Mouse (Mus musculus) ES-E14 (cell line): Measurements from ENCODE around the gene Gm42742. TPM values are rescaled to one million over a fixed set of nuclear protein-coding genes. Genes with fewer than 3 reads are reported as not detected.

Source experiments
- DNase-seq: peaks from one replicate; pipeline ENCODE4 v3.0.0-alpha.2; 2013; ENCODE audit warnings: low read depth, low spot score
- H3K27ac ChIP-seq: 2 replicates; pipeline ENCODE4 v1.5.1; 2012; ENCODE audit warnings: low read depth, mild to moderate bottlenecking, low read length, moderate library complexity, mixed read lengths; ENCODE audit not compliant: poor library complexity, insufficient read depth, severe bottlenecking
- H3K36me3 ChIP-seq: 2 replicates; pipeline ENCODE4 v1.6.1; 2012; ENCODE audit warnings: mild to moderate bottlenecking, low read length, moderate library complexity, mixed read lengths; ENCODE audit not compliant: control insufficient read depth, poor library complexity, insufficient read depth, severe bottlenecking
- H3K4me1 ChIP-seq, 2 experiments: fragments of 150-350 bp in 1 of 2; sonication (generic) in 1 of 2; 2 replicates each; pipeline ENCODE4 v1.6.1; 2012; ENCODE audit warnings: low read length in 2 of 2, mild to moderate bottlenecking in 1 of 2, mixed read lengths in 1 of 2; ENCODE audit not compliant: control insufficient read depth in 2 of 2, insufficient read depth in 2 of 2, poor library complexity in 1 of 2
- H3K4me3 ChIP-seq, 2 experiments: fragments of 150-350 bp in 1 of 2; sonication (generic) in 1 of 2; 2 replicates each; pipeline ENCODE4 v1.5.1; 2012; ENCODE audit warnings: low read length in 2 of 2, low read depth in 1 of 2, mild to moderate bottlenecking in 1 of 2, mixed read lengths in 1 of 2; ENCODE audit not compliant: insufficient read depth in 1 of 2, poor library complexity in 1 of 2, severe bottlenecking in 1 of 2
- H3K9ac ChIP-seq: 2 replicates; pipeline ENCODE4 v1.6.1; 2012; ENCODE audit warnings: low read depth, mild to moderate bottlenecking, low read length, mixed read lengths; ENCODE audit not compliant: poor library complexity, insufficient read depth, severe bottlenecking
- H3K9me3 ChIP-seq: fragments of 150-350 bp; sonication (generic); 2 replicates; pipeline ENCODE4 v1.6.1; 2012; ENCODE audit warnings: low read depth, mild to moderate bottlenecking, low read length; ENCODE audit not compliant: control insufficient read depth, insufficient read depth
- CHD2 ChIP-seq: IDR thresholded peaks from 2 replicates; pipeline ENCODE4 v1.6.1; 2014; ENCODE audit warnings: mild to moderate bottlenecking, low read depth, low read length, inconsistent platforms
- HCFC1 ChIP-seq: IDR thresholded peaks from 2 replicates; pipeline ENCODE4 v1.6.1; 2012; ENCODE audit warnings: low read length, inconsistent platforms, borderline replicate concordance; ENCODE audit not compliant: insufficient read depth
- MAFK ChIP-seq: IDR thresholded peaks from 2 replicates; pipeline ENCODE4 v1.6.1; 2014; ENCODE audit warnings: mild to moderate bottlenecking, low read depth, low read length, inconsistent platforms; ENCODE audit not compliant: insufficient read depth
- ZC3H11A ChIP-seq: IDR thresholded peaks from 2 replicates; pipeline ENCODE4 v1.6.1; 2012; ENCODE audit warnings: low read depth, mild to moderate bottlenecking, inconsistent platforms, low read length, borderline replicate concordance
- ZNF384 ChIP-seq: IDR thresholded peaks from 2 replicates; pipeline ENCODE4 v1.6.1; 2012; ENCODE audit warnings: low read depth, low read length, inconsistent platforms
- in situ Hi-C, 2 experiments: fragments of 600-800 bp; cut with MboI; formaldehyde crosslinking; loops; one replicate each; pipeline ENCODE4 v1.15.1; 2025; ENCODE audit warnings: low sequenced_read_pairs in 2 of 2, inconsistent platforms in 1 of 2; ENCODE audit not compliant: unreplicated experiment in 2 of 2
- total RNA-seq: library from RNA; depleted of rRNA; stranded (reverse); fragments of 300-350 nt; gene quantifications from 2 replicates; pipeline ENCODE4 v1.2.3, GENCODE M21; 2012

Gene Gm42742
- total RNA-seq, 1 experiment = 23.4 TPM

DNA sequence TGATC is 4.6 kb downstream of the Gm42742 start, which contains the start of gene Pagr1b:
Pagr1b (minus strand) TSS at position 4 of the 5 bp plus-strand sequence.
- peak within 1 kb of the TSS; percentile 84 for H3K27ac ChIP-seq
- peak within 1 kb of the TSS; percentile 95 for H3K9ac ChIP-seq
- no peaks in the 10 kb centered on the region for H3K9me3 ChIP-seq
- peak within 1 kb of the TSS; percentile 73 to 91 for H3K4me3 ChIP-seq
- in situ Hi-C loops = no loop called here
- TF ChIP-seq ZNF384 = no peak
- H3K4me1 ChIP-seq = peaks cover 2 to 7% of the 10 kb centered on the region in 2 experiments; a peak in 3 of 4 replicates
- peaks cover 12% of the 10 kb centered on the region for H3K36me3 ChIP-seq
- no peak for DNase-seq

DNA sequence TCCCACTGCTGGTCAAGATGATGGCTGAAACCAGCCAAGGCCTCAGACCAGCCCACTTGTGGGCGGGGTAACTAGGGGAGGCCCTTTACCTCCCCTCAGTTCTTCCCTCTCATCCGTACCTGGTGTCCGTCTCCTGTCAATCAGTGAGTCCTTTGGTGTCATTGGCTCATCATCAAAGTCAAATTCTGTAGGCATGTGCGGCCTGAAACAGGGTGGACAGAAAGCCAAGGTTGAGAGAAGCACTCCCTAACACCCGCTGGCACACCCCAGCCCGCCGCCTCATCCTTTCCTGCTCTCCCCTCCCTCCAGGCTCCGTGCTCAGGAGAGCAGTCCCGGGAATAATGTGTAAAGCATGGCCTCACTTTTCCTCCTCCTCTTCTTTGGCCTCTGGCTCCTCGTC is 4.8 kb downstream of the Gm42742 start:
- H3K36me3 ChIP-seq = peaks cover 12% of the 10 kb centered on the region
- peak; percentile 83 for DNase-seq
- H3K9ac ChIP-seq = peak overlapping the region; percentile 95
- TF ChIP-seq CHD2 (no peak), HCFC1 (no peak), MAFK (no peak), ZC3H11A (no peak), ZNF384 (no peak)
- in situ Hi-C loops = no loop called here
- peaks cover 2 to 7% of the 10 kb centered on the region in 2 experiments; a peak in 3 of 4 replicates for H3K4me1 ChIP-seq
- H3K27ac ChIP-seq = peak overlapping the region; percentile 84
- H3K9me3 ChIP-seq = no peaks in the 10 kb centered on the region
- H3K4me3 ChIP-seq = peak overlapping the region; percentile 73 to 91

DNA sequence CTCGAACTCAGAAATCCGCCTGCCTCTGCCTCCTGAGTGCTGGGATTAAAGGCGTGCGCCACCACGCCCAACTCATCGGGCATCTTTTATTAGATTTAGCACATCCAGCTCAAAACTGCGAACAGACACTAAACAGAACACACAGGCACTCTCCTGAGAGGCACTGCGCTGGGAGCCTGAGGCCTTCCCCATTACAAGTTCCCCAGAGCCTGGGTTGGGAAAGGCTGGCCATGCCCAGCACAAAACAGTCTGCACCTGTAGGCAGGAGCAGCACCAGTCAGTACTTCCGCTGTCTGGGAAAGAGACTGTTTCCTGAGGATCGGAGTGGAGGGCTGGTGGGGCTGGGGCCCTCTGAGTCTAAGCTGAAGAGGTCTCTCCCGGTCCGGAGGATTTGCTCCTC is 5.9 kb downstream of the Gm42742 start:
- Histone ChIP-seq H3K9me3 (no peaks in the 10 kb centered on the region), H3K36me3 (peaks cover 12% of the 10 kb centered on the region), H3K27ac (peak overlapping the region; percentile 28), H3K4me3 (no peak overlapping the region), H3K9ac (peak overlapping the region; percentile 22; the same call in 1 of the 2 replicates), H3K4me1 (peaks cover 2 to 7% of the 10 kb centered on the region in 2 experiments; a peak in 3 of 4 replicates)
- in situ Hi-C loops = no loop called here
- DNase-seq = no peak
- TF ChIP-seq CHD2 (no peak), HCFC1 (no peak)

DNA sequence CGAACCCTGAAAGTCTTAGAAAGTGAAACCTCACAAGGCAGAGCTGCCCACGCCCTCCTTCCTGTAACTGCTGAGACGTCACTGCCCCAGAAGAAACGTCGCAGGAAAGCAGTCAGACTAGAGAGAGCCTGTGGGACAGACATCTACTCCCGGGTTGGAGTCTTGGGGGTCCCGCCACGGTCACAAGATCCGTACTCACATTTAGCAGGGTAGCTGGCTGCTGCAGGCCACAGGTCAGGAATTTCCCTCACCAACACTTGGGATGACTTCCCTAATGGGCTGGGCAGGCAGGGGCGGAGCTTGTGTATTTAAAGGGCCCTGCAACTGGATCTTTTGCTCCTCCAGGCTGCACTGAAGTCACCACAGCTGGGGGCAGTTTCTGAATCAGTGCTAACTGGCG is 6.6 kb downstream of the Gm42742 start, which contains the start of gene Mvp:
Mvp (minus strand) TSS at position 302 of the 400 bp plus-strand sequence.
- DNase-seq = no peak
- H3K9ac ChIP-seq = peak within 1 kb of the TSS; percentile 58; the same call in 1 of the 2 replicates

DNA sequence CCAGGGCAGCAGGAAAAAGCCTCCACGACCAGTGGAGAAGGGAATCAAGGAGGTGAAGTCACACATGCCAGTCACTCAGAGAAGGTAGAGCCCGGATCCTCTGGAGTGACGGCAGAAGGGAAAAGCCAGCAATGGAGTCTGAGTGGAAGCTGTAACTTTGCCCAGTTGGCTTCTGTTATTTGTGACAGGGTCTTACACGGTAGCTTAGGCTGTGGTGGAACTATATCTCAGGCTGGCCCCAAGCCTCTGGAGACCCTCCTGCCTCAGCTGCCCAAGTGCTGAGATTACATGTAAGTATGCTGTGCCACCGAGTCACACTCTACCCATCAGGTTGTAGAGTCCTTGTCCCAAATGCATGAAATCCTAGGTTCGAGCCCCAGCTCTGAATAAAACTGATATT is 7.5 kb downstream of the Gm42742 start:
- DNase-seq = no peak
- Histone ChIP-seq H3K27ac (no peak overlapping the region), H3K9ac (no peak overlapping the region; the same call in 1 of the 2 replicates), H3K4me1 (peaks cover 2 to 14% of the 10 kb centered on the region in 2 experiments; a peak in 3 of 4 replicates), H3K36me3 (peaks cover 12% of the 10 kb centered on the region), H3K9me3 (no peaks in the 10 kb centered on the region), H3K4me3 (no peak overlapping the region)
- in situ Hi-C loops = no loop called here
- TF ChIP-seq MAFK (no peak), HCFC1 (no peak), CHD2 (no peak)

More for the DNA sequence above, 6.6 kb downstream of the Gm42742 start, which contains the start of gene Mvp:
- TF ChIP-seq HCFC1 (no peak), ZC3H11A (no peak), MAFK (no peak), ZNF384 (no peak), CHD2 (no peak)
- Histone ChIP-seq H3K36me3 (peaks cover 12% of the 10 kb centered on the region), H3K9me3 (no peaks in the 10 kb centered on the region), H3K27ac (peak within 1 kb of the TSS; percentile 28), H3K4me3 (peak within 1 kb of the TSS; percentile 53 to 68), H3K4me1 (peaks cover 2 to 8% of the 10 kb centered on the region in 2 experiments; a peak in 3 of 4 replicates)
- in situ Hi-C loops = no loop called here
